Mouse (Mus musculus) stomach, embryonic 14.5 days (tissue): ENCODE results near the gene Glt28d2. TPM values are rescaled to one million over a fixed set of nuclear protein-coding genes. Genes with fewer than 3 reads are reported as not detected.

ENCODE experiments used
- ATAC-seq: fragments of 200-750 bp; cut with Nextera tagmentation; 2 replicates; pipeline ENCODE4 v1.8.0; 2017; ENCODE audit warnings: low read depth, moderate TSS enrichment; ENCODE audit not compliant: insufficient number of reproducible peaks, insufficient read depth, low FRiP score
- H3K27ac ChIP-seq: fragments of 300-500 bp; sonication (generic); 2 replicates; pipeline ENCODE4 v1.5.1; 2014; ENCODE audit warnings: mild to moderate bottlenecking, low read length, moderate library complexity, mixed read lengths
- H3K27me3 ChIP-seq: fragments of 300-500 bp; sonication (generic); 2 replicates; pipeline ENCODE4 v1.6.1; 2014; ENCODE audit warnings: low read length, control low read depth, mixed read lengths; ENCODE audit not compliant: control insufficient read depth, insufficient read depth
- H3K36me3 ChIP-seq: fragments of 300-500 bp; sonication (generic); 2 replicates; pipeline ENCODE4 v1.6.1; 2014; ENCODE audit warnings: mild to moderate bottlenecking, control low read depth, low read length, moderate library complexity, mixed read lengths; ENCODE audit not compliant: control insufficient read depth, insufficient read depth
- H3K4me1 ChIP-seq: fragments of 300-500 bp; sonication (generic); 2 replicates; pipeline ENCODE4 v1.6.1; 2014; ENCODE audit warnings: low read length, control low read depth, mixed read lengths; ENCODE audit not compliant: control insufficient read depth, insufficient read depth
- H3K4me2 ChIP-seq: fragments of 300-500 bp; sonication (generic); replicated peaks from 2 replicates; pipeline ENCODE4 v1.6.1; 2014; ENCODE audit warnings: low read depth, low read length, control low read depth
- H3K4me3 ChIP-seq: fragments of 300-500 bp; sonication (generic); 2 replicates; pipeline ENCODE4 v1.5.1; 2014; ENCODE audit warnings: low read depth, low read length, control low read depth
- H3K9ac ChIP-seq: fragments of 300-500 bp; sonication (generic); replicated peaks from 2 replicates; pipeline ENCODE4 v1.6.1; 2014; ENCODE audit warnings: low read depth, mild to moderate bottlenecking, control low read depth, low read length, moderate library complexity, mixed read lengths
- H3K9me3 ChIP-seq: fragments of 300-500 bp; sonication (generic); 2 replicates; pipeline ENCODE4 v1.6.1; 2016; ENCODE audit warnings: low read depth, low read length, control low read depth; ENCODE audit not compliant: control insufficient read depth
- WGBS: fragments of 180-500 bp; shearing (Covaris S2); extraction: QIAGEN DNeasy Blood & Tissue Kit; methylation state at CpG from one replicate; pipeline ENCODE4 v1.1.7; 2014; 5-methylcytosine and 5-hydroxymethylcytosine counted together
- polyA plus RNA-seq: library from polyadenylated mRNA; unstranded; fragments of >200 nt; fragmentation: Nextera tagmentation; extraction: Ambion mirVana; gene quantifications from 2 replicates; pipeline ENCODE4 v1.2.1, GENCODE M21; 2014

Gene Glt28d2
- polyA plus RNA-seq, 1 experiment from 2014 or later: 3.2 TPM

- Histone ChIP-seq H3K9me3 (no peaks in the 10 kb centered on the region), H3K4me2 (peak overlapping the region; percentile 85), H3K4me1 (peaks cover 5% of the 10 kb centered on the region; the same call in 1 of the 2 replicates), H3K27me3 (no peaks in the 10 kb centered on the region), H3K27ac (no peak overlapping the region; the same call in 1 of the 2 replicates), H3K36me3 (no peaks in the 10 kb centered on the region), H3K9ac (no peak overlapping the region), H3K4me3 (peak overlapping the region; percentile 49; the same call in 1 of the 2 replicates)
- WGBS: 14% methylated on average over 11 of the region's 11 CpGs
- no peak for ATAC-seq
Observed at GRCm38 (mm10) chr3:85888221-85888671, 930 bp upstream of the Glt28d2 start.

DNA sequence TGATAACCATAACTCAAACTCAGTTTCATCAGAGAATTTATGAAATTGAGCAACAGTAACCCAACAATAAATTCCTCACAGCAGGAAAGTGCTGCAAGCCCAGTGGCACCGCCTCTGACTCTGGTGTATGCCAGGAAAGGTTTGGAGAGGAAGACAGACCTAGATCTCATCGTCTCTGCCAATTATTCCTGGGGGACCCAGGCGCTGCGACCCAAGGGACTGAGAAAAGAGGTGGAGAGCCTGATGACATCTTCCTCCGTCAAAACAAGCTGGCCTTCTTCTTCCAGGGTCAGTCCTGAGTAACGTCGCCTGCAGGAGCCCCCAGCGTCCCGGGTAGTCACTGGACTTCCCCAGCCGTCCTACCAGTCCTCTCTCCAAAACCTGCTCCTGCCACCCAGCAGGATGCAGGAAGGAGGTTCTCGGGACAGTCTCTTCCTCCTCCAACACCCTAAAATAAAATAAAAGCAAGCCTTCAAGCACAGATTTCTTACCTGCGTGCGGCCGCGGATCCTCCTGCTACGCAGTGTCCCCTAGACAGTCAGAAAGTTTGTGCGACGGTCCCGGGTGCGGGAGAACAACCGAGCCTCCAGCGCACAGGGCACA is 579 bp downstream of the Glt28d2 start:
- no peaks in the 10 kb centered on the region for H3K9me3 ChIP-seq
- H3K4me1 ChIP-seq: peaks cover 5% of the 10 kb centered on the region; the same call in 1 of the 2 replicates
- peak overlapping the region; percentile 85 for H3K4me2 ChIP-seq
- peak overlapping the region; percentile 49 for H3K4me3 ChIP-seq
- H3K27ac ChIP-seq: no peak overlapping the region
- WGBS: 4% methylated on average over 22 of the region's 22 CpGs
- peak overlapping the region; percentile 32; the same call in 1 of the 2 replicates for H3K9ac ChIP-seq
- no peak for ATAC-seq
- no peaks in the 10 kb centered on the region for H3K27me3 ChIP-seq
- no peaks in the 10 kb centered on the region for H3K36me3 ChIP-seq

GRCm38 (mm10) chr3:85885906-85886305 is 1.4 kb downstream of the Glt28d2 start:
- no peak for ATAC-seq
- no peak overlapping the region for H3K27ac ChIP-seq
- no peaks in the 10 kb centered on the region for H3K9me3 ChIP-seq
- 67% methylated on average over 1 of the region's 1 CpGs for WGBS
- H3K36me3 ChIP-seq: no peaks in the 10 kb centered on the region
- H3K4me1 ChIP-seq: peaks cover 5% of the 10 kb centered on the region; the same call in 1 of the 2 replicates
- no peak overlapping the region for H3K9ac ChIP-seq
- peak overlapping the region; percentile 85; the same call in 1 of the 2 replicates for H3K4me2 ChIP-seq
- H3K4me3 ChIP-seq: no peak overlapping the region
- H3K27me3 ChIP-seq: no peaks in the 10 kb centered on the region

GRCm38 (mm10) chr3:85880687-85881086 is 6.6 kb downstream of the Glt28d2 start:
- WGBS: 92% methylated on average over 2 of the region's 2 CpGs

GRCm38 (mm10) chr3:85880068-85880467 is 7.2 kb downstream of the Glt28d2 start:
- Histone ChIP-seq H3K36me3 (no peaks in the 10 kb centered on the region), H3K9ac (no peak overlapping the region), H3K27me3 (no peaks in the 10 kb centered on the region), H3K4me2 (no peak overlapping the region), H3K27ac (no peak overlapping the region), H3K4me3 (no peak overlapping the region), H3K9me3 (no peaks in the 10 kb centered on the region), H3K4me1 (no peaks in the 10 kb centered on the region)
- no peak for ATAC-seq
- WGBS: 85% methylated on average over 8 of the region's 8 CpGs

More at GRCm38 (mm10) chr3:85880687-85881086, 6.6 kb downstream of the Glt28d2 start:
- no peak overlapping the region for H3K27ac ChIP-seq
- H3K4me1 ChIP-seq: no peaks in the 10 kb centered on the region
- H3K4me3 ChIP-seq: no peak overlapping the region
- ATAC-seq: peak; percentile 84; the same call in 1 of the 2 replicates
- H3K27me3 ChIP-seq: no peaks in the 10 kb centered on the region
- H3K9ac ChIP-seq: no peak overlapping the region
- H3K36me3 ChIP-seq: no peaks in the 10 kb centered on the region
- H3K9me3 ChIP-seq: no peaks in the 10 kb centered on the region
- no peak overlapping the region for H3K4me2 ChIP-seq

DNA sequence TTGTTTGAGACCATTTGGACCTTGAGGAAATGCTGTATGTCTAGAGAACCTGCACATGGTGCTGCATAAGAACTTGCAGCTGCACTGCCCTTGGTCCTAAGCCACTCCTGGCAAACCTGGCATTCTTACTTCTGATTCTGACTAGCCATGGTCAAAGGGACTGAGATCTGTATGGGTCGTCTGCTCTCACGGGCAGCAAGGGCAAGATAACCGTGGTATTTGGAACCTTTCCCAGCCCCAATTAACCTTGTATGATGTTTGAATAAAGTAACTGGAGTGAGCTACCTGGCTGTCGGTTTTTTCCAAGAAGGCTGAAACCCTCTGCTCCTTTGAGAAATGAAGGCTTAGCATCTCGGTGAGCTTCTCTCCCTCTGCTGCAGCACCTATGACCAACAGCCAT is 8.4 kb downstream of the Glt28d2 start:
- H3K9me3 ChIP-seq: no peaks in the 10 kb centered on the region
- 77% methylated on average over 5 of the region's 5 CpGs for WGBS
- H3K27ac ChIP-seq: no peak overlapping the region
- H3K4me3 ChIP-seq: no peak overlapping the region
- H3K36me3 ChIP-seq: no peaks in the 10 kb centered on the region
- H3K9ac ChIP-seq: no peak overlapping the region
- H3K4me2 ChIP-seq: no peak overlapping the region
- H3K27me3 ChIP-seq: no peaks in the 10 kb centered on the region
- no peak for ATAC-seq
- no peaks in the 10 kb centered on the region for H3K4me1 ChIP-seq

- H3K27ac ChIP-seq: no peak overlapping the region
- WGBS: 16% methylated on average over 3 of the region's 3 CpGs
- ATAC-seq: no peak
- peaks cover 2% of the 10 kb centered on the region; the same call in 1 of the 2 replicates for H3K9me3 ChIP-seq
- no peaks in the 10 kb centered on the region for H3K4me1 ChIP-seq
- H3K9ac ChIP-seq: no peak overlapping the region
- H3K4me3 ChIP-seq: no peak overlapping the region
- no peaks in the 10 kb centered on the region for H3K27me3 ChIP-seq
- no peaks in the 10 kb centered on the region for H3K36me3 ChIP-seq
- no peak overlapping the region for H3K4me2 ChIP-seq
Observed at GRCm38 (mm10) chr3:85863996-85864395, 23.3 kb downstream of the Glt28d2 start.

- no peak overlapping the region for H3K4me3 ChIP-seq
- 90% methylated on average over 2 of the region's 2 CpGs for WGBS
Observed at GRCm38 (mm10) chr3:85862886-85863285, 24.4 kb downstream of the Glt28d2 start.

DNA sequence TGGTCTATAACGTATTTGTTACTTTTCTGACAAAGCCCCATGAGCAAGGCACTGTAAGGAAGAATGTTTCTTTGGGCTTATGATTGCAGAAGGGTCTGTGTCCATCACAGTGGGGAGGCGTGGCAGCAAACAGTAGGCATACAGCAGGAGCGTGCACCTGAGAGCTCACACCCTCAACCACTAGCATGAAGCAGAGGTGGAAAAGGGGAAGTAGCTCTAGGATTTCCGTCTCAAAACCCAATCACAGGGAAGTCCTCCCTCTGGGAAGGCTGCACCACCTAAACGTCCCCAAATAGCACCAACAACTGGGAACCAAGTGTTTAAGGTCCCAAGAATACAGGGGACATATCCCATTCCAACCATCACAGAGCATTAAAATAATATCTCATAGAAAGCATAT is 26.3 kb downstream of the Glt28d2 start:
- no peak for ATAC-seq
- Histone ChIP-seq H3K27ac (no peak overlapping the region), H3K4me1 (no peaks in the 10 kb centered on the region), H3K27me3 (no peaks in the 10 kb centered on the region), H3K9ac (no peak overlapping the region), H3K4me3 (no peak overlapping the region), H3K4me2 (no peak overlapping the region), H3K36me3 (no peaks in the 10 kb centered on the region), H3K9me3 (no peaks in the 10 kb centered on the region)
- WGBS: 79% methylated on average over 5 of the region's 5 CpGs

More at GRCm38 (mm10) chr3:85862886-85863285, 24.4 kb downstream of the Glt28d2 start:
- Histone ChIP-seq H3K4me1 (no peaks in the 10 kb centered on the region), H3K27me3 (no peaks in the 10 kb centered on the region), H3K9ac (no peak overlapping the region), H3K27ac (no peak overlapping the region), H3K4me2 (no peak overlapping the region), H3K9me3 (no peaks in the 10 kb centered on the region), H3K36me3 (no peaks in the 10 kb centered on the region)
- ATAC-seq: no peak
